Mouse (Mus musculus) monocyte, adult 5-6 weeks (primary cell): ENCODE measurements around the gene Ddit4. TPM values are rescaled to one million over a fixed set of nuclear protein-coding genes. Genes with fewer than 3 reads are reported as not detected.

ENCODE experiments used
- ATAC-seq: fragments of 153-309, 156-312 bp; replicated peaks from 2 replicates; pipeline ENCODE4 v1.8.0; 2017; ENCODE audit warnings: mild to moderate bottlenecking; ENCODE audit not compliant: low TSS enrichment, insufficient number of reproducible peaks, severe bottlenecking, poor library complexity, low FRiP score
- total RNA-seq: library from RNA; stranded (forward); fragments of 200-1000, 200-491, 200-594 nt; gene quantifications from 3 replicates; pipeline ENCODE4 v1.2.3, GENCODE M21; 2017

The Ddit4 gene
- total RNA-seq, 1 experiment from 2014 or later, result 34.2 TPM

- ATAC-seq, result no peak
These were observed 1.3 kb upstream of the Ddit4 start for GRCm38 (mm10) chr10:59952781-59953563.

GRCm38 (mm10) chr10:59952152-59952780 lies 632 bp upstream of the Ddit4 start:
- ATAC-seq, result peak; percentile 16

DNA sequence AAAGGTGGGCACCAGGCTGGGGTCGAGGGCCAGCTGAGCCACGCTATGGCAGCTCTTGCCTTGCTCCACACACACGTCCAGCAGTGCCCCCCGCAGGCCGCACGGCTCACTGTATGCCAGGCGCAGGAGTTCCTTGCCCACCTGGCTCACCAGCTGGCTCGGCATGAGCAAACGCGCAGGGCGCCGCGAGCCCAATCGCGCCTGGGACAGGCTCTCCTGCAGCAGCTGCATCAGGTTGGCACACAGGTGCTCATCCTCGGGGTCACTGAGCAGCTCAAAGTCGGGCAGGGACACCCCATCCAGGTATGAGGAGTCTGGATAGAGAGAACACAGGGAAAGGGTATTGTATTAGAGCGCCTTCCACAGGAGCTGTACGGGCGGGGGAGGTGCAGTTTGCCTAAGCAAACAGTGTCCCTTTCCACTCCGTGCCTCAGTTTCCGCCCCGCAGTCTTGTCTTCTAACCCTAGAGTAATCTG lies 880 bp downstream of the Ddit4 start:
- 0 out of 2 replicates have a peak, but pooled peaks have one; percentile 12 for ATAC-seq

- no peak for ATAC-seq
These were observed 1.6 kb downstream of the Ddit4 start for GRCm38 (mm10) chr10:59949783-59950605.

DNA sequence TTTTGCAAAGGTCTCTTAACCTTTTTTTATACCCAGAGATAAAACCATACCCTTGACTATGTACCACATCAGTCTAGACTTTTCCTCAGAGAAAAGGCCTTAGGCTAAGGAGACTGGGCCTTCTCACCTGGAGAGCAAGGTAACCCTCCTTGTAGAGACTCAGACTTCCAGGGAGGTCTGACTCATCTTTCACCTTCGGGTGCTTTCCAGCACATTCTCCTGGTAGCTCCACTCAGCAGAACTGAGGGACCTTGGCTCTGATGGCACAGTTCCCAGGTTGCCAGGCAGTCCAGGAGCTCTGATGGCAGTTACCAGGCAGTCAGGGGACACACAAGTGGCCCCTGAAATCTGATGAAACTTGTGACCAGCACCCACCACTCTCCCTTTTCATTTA lies 2.4 kb downstream of the Ddit4 start:
- no peak for ATAC-seq

DNA sequence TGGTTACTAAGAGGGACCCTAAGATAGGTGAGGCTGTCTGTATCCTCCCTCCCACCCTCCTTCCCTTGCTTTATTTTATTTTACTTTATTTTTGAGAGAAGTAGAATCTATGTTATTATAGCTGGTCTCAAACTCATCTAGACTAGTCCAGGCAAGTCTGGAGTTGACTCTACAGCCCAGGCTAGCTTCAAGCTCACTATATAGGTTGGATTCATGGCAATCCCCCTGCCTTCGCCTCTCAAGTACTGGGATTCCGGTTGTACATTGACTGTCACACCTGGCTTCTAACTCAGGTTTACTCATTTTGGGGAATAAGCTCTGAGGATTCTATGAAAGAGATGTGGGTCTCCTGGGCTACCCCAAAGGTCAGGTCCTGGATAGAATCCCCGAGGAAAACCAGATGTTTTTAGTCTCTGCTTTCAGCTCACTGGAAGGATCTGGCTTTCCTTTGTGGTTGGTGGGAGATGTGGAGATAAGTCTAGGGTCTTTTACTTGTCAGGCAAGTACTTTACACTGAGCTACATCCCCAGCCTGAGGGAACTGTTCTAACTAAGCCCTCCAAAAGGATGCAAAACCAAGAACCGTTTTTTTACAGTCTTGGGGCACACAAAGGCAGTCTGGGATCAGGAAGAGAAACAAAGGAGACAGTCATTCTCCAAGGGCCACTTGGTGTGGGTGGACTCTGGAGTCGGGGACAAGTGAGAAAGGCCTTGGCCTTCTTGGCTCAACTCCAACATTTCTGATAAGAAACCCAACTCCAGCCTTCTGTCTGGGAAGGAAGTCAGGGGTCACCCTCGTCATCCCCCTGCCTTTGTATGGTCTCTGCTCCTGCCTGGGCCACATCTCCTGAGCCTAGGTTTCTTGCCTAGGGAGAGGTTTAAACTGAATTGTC lies 3.0 kb downstream of the Ddit4 start:
- no peak for ATAC-seq

GRCm38 (mm10) chr10:59947296-59948073 lies 4.1 kb downstream of the Ddit4 start:
- no peak for ATAC-seq

DNA sequence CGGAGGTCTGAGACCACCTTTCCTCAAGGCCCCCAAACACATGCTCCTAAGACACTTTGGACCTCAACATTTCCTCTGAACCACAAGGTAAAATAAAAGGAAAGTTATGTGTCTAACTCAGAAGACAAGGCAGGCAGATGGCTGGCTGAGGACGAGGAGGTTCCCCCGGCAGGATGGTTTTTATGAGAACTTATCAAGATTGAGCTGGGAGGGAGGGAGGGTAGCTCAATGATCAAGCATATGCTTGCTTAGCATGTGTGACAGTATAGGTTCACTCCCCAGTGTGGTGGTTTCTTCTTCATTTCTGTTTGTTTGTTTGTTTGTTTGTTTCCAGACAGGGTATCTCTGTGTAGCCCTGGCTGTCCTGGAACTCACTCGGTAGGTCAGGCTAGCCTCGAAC lies 5.3 kb downstream of the Ddit4 start:
- no peak for ATAC-seq

- no peak for ATAC-seq
These were observed 6.2 kb downstream of the Ddit4 start for GRCm38 (mm10) chr10:59945416-59945815.

DNA sequence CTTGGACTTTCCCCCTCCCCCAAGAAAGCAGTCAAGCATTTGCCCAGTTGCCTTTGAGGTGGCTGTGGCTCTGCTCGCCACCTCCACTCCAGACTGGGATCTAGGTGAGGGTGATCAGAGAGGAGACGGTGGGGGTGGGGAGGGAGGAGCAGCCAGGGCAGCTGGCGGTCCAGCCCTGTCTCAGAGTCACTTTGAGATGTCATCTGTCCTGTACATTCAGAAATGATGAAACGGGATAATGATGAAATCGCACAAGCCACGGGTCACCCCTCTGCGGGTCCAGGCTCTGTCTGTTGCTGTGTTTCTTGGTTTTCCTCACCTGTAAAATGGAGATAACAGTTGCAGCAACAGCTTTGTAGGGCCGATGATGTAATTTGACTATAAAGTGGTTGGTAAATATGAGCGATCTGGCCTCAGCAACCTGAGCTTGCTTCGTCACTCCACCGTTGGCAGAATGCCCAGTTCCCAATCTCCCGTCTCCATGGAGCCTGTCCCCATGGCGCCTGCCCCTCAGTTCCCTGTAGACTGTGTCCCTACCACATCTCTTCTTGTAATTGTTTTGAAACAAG lies 8.1 kb downstream of the Ddit4 start:
- ATAC-seq, result peak; percentile 59

DNA sequence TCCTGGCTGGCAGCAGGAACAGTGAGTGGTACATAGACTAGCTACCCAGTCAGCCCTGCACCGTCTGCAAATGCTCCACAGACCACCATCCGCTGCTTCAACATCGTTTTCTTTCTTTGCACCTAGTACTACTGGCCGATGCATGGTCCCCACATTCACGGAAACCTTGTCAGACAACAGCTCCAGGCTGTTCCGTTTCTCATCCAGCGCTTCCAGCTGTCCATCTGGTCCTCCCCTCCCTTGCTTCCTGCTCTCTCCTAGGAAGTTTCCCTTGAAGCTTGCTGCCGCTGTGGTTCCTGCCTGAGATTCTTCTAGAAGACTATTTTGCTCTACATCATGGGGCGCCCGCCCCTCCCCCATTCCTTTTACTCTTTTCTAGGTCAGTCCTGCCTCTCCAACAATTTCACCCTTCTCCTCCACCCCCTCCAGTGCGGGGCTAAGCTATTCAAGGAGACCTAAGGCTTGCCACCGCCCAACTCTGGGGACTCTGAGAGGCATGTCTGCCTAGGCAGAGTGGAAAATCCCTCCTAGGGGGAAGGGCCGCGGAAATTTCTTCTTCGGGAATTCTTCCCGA lies 8.7 kb downstream of the Ddit4 start:
- no peak for ATAC-seq

GRCm38 (mm10) chr10:59942281-59942846 lies 9.3 kb downstream of the Ddit4 start:
- no peak for ATAC-seq

- ATAC-seq, result no peak
These were observed 12.6 kb downstream of the Ddit4 start for GRCm38 (mm10) chr10:59939081-59939480.

DNA sequence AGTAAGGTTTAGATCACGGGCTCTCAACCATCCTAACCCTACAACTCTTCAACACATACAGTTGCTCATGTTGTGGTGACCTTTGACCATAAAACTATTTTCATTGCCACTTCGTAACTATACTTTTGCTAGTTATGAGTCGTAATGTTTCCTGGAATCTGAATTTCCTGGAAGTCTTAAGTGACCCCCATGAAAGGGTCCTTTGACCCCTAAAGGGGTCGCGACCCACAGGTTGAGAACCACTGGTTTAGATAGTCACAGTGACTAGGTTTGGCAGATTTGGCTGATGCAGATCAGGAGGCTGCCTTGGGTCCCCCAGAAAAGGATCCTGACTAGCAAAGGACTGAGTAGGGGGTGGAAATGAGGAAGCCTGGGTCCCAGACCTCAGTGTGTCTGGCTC lies 13.0 kb downstream of the Ddit4 start:
- no peak for ATAC-seq

- ATAC-seq, result no peak
These were observed 15.4 kb downstream of the Ddit4 start for GRCm38 (mm10) chr10:59936058-59936856.

- ATAC-seq, result no peak
These were observed 17.6 kb downstream of the Ddit4 start for GRCm38 (mm10) chr10:59934039-59934438.
